Mouse (Mus musculus): ENCODE results near the gene Rab44. TPM values are rescaled to one million over a fixed set of nuclear protein-coding genes. Genes with fewer than 3 reads are reported as not detected.
A peak's percentile ranks its signal among the peaks of the same experiment; 100 is the strongest.
"Not testable (repeated sequence)": the region's sequence is repeated elsewhere in the genome, so short reads cannot be mapped to it uniquely, and the experiment has no call there.

Gene Rab44
- polyA plus RNA-seq, 1 experiment from 2014 or later = 0.26 TPM

- Histone ChIP-seq H3K36me3 (ENCODE audit: insufficient read depth, low read length) (no peaks in the 10 kb centered on the region), H3K27me3 (ENCODE audit: insufficient read depth, low read length) (peaks cover 4% of the 10 kb centered on the region; the same call in 1 of the 2 replicates), H3K9me3 (ENCODE audit: low read length) (no peaks in the 10 kb centered on the region), H3K27ac (ENCODE audit: low read length) (no peak overlapping the region), H3K4me3 (ENCODE audit: low read length) (no peak overlapping the region), H3K4me1 (ENCODE audit: insufficient read depth, low read length) (peaks cover 21% of the 10 kb centered on the region), H3K9ac (replicated peaks; ENCODE audit: low read length) (no peak overlapping the region), H3K4me2 (replicated peaks; ENCODE audit: low read depth, low read length) (no peak overlapping the region)
- 95% methylated on average over 24 of the region's 24 CpGs for WGBS
- no peak for ATAC-seq (ENCODE audit: low FRiP score, low TSS enrichment)
Measured at GRCm38 (mm10) chr17:29098291-29098690, 15.7 kb upstream of the Rab44 start.

- H3K4me1 ChIP-seq (ENCODE audit: insufficient read depth, low read length) = peaks cover 14% of the 10 kb centered on the region
- no peak overlapping the region for H3K9ac ChIP-seq (replicated peaks; ENCODE audit: low read length)
- 88% methylated on average over 8 of the region's 8 CpGs for WGBS
- H3K9me3 ChIP-seq (ENCODE audit: low read length) = no peaks in the 10 kb centered on the region
- H3K4me3 ChIP-seq (ENCODE audit: low read length) = no peak overlapping the region
- no peak overlapping the region for H3K27ac ChIP-seq (ENCODE audit: low read length)
- ATAC-seq (ENCODE audit: low FRiP score, low TSS enrichment) = no peak
- H3K27me3 ChIP-seq (ENCODE audit: insufficient read depth, low read length) = peaks cover 3% of the 10 kb centered on the region; the same call in 1 of the 2 replicates
- H3K36me3 ChIP-seq (ENCODE audit: insufficient read depth, low read length) = no peaks in the 10 kb centered on the region
- H3K4me2 ChIP-seq (replicated peaks; ENCODE audit: low read depth, low read length) = no peak overlapping the region
Measured at GRCm38 (mm10) chr17:29099076-29099475, 14.9 kb upstream of the Rab44 start.

GRCm38 (mm10) chr17:29100627-29101026 is 13.3 kb upstream of the Rab44 start:
- Histone ChIP-seq H3K36me3 (ENCODE audit: insufficient read depth, low read length) (no peaks in the 10 kb centered on the region), H3K4me2 (replicated peaks; ENCODE audit: low read depth, low read length) (no peak overlapping the region), H3K4me1 (ENCODE audit: insufficient read depth, low read length) (peaks cover 4% of the 10 kb centered on the region; the same call in 1 of the 2 replicates), H3K27me3 (ENCODE audit: insufficient read depth, low read length) (no peaks in the 10 kb centered on the region), H3K9me3 (ENCODE audit: low read length) (no peaks in the 10 kb centered on the region), H3K27ac (ENCODE audit: low read length) (no peak overlapping the region), H3K9ac (replicated peaks; ENCODE audit: low read length) (no peak overlapping the region), H3K4me3 (ENCODE audit: low read length) (no peak overlapping the region)
- ATAC-seq (ENCODE audit: low FRiP score, low TSS enrichment) = no peak
- WGBS = 88% methylated on average over 7 of the region's 7 CpGs

- H3K27ac ChIP-seq (ENCODE audit: low read length); H3K9ac ChIP-seq (replicated peaks; ENCODE audit: low read length); H3K9me3 ChIP-seq (ENCODE audit: low read length); H3K36me3 ChIP-seq (ENCODE audit: insufficient read depth, low read length); ATAC-seq (ENCODE audit: low FRiP score, low TSS enrichment); H3K4me2 ChIP-seq (replicated peaks; ENCODE audit: low read depth, low read length); H3K27me3 ChIP-seq (ENCODE audit: insufficient read depth, low read length); H3K4me3 ChIP-seq (ENCODE audit: low read length); H3K4me1 ChIP-seq (ENCODE audit: insufficient read depth, low read length): not testable (repeated sequence)
- WGBS = 88% methylated on average over 6 of the region's 6 CpGs
Measured at GRCm38 (mm10) chr17:29110356-29110755, 3.6 kb upstream of the Rab44 start.

GRCm38 (mm10) chr17:29111332-29111731 is 2.6 kb upstream of the Rab44 start:
- WGBS = 89% methylated on average over 5 of the region's 5 CpGs

GRCm38 (mm10) chr17:29116023-29116422 is 2.1 kb downstream of the Rab44 start:
- no peaks in the 10 kb centered on the region for H3K4me1 ChIP-seq (ENCODE audit: insufficient read depth, low read length)
- H3K36me3 ChIP-seq (ENCODE audit: insufficient read depth, low read length) = no peaks in the 10 kb centered on the region
- H3K4me2 ChIP-seq (replicated peaks; ENCODE audit: low read depth, low read length) = no peak overlapping the region
- H3K27me3 ChIP-seq (ENCODE audit: insufficient read depth, low read length) = no peaks in the 10 kb centered on the region
- H3K9ac ChIP-seq (replicated peaks; ENCODE audit: low read length) = no peak overlapping the region
- ATAC-seq (ENCODE audit: low FRiP score, low TSS enrichment) = no peak
- no peak overlapping the region for H3K4me3 ChIP-seq (ENCODE audit: low read length)
- H3K9me3 ChIP-seq (ENCODE audit: low read length) = no peaks in the 10 kb centered on the region
- H3K27ac ChIP-seq (ENCODE audit: low read length) = no peak overlapping the region
- WGBS = 78% methylated on average over 12 of the region's 12 CpGs

More at GRCm38 (mm10) chr17:29111332-29111731, 2.6 kb upstream of the Rab44 start:
- ATAC-seq (ENCODE audit: low FRiP score, low TSS enrichment) = no peak
- Histone ChIP-seq H3K9me3 (ENCODE audit: low read length) (no peaks in the 10 kb centered on the region), H3K27me3 (ENCODE audit: insufficient read depth, low read length) (no peaks in the 10 kb centered on the region), H3K4me1 (ENCODE audit: insufficient read depth, low read length) (no peaks in the 10 kb centered on the region), H3K36me3 (ENCODE audit: insufficient read depth, low read length) (no peaks in the 10 kb centered on the region), H3K4me2 (replicated peaks; ENCODE audit: low read depth, low read length) (no peak overlapping the region), H3K4me3 (ENCODE audit: low read length) (no peak overlapping the region), H3K9ac (replicated peaks; ENCODE audit: low read length) (no peak overlapping the region), H3K27ac (ENCODE audit: low read length) (no peak overlapping the region)

GRCm38 (mm10) chr17:29117006-29117648 is 3.2 kb downstream of the Rab44 start:
- no peak for ATAC-seq (ENCODE audit: low FRiP score, low TSS enrichment)
- Histone ChIP-seq H3K36me3 (ENCODE audit: insufficient read depth, low read length) (no peaks in the 10 kb centered on the region), H3K9me3 (ENCODE audit: low read length) (no peaks in the 10 kb centered on the region), H3K9ac (replicated peaks; ENCODE audit: low read length) (no peak overlapping the region), H3K4me1 (ENCODE audit: insufficient read depth, low read length) (no peaks in the 10 kb centered on the region), H3K4me2 (replicated peaks; ENCODE audit: low read depth, low read length) (no peak overlapping the region), H3K27ac (ENCODE audit: low read length) (no peak overlapping the region), H3K27me3 (ENCODE audit: insufficient read depth, low read length) (no peaks in the 10 kb centered on the region), H3K4me3 (ENCODE audit: low read length) (no peak overlapping the region)
- 74% methylated on average over 8 of the region's 8 CpGs for WGBS

- Histone ChIP-seq H3K27ac (ENCODE audit: low read length) (no peak overlapping the region), H3K4me1 (ENCODE audit: insufficient read depth, low read length) (peaks cover 7% of the 10 kb centered on the region), H3K4me3 (ENCODE audit: low read length) (no peak overlapping the region), H3K9me3 (ENCODE audit: low read length) (no peaks in the 10 kb centered on the region), H3K27me3 (ENCODE audit: insufficient read depth, low read length) (no peaks in the 10 kb centered on the region), H3K4me2 (replicated peaks; ENCODE audit: low read depth, low read length) (no peak overlapping the region), H3K36me3 (ENCODE audit: insufficient read depth, low read length) (no peaks in the 10 kb centered on the region), H3K9ac (replicated peaks; ENCODE audit: low read length) (no peak overlapping the region)
- no peak for ATAC-seq (ENCODE audit: low FRiP score, low TSS enrichment)
- 34% methylated on average over 5 of the region's 5 CpGs for WGBS
Measured at GRCm38 (mm10) chr17:29118057-29118456, 4.1 kb downstream of the Rab44 start.

- H3K9ac ChIP-seq (replicated peaks; ENCODE audit: low read length) = no peak overlapping the region
- no peaks in the 10 kb centered on the region for H3K9me3 ChIP-seq (ENCODE audit: low read length)
- no peak overlapping the region for H3K4me2 ChIP-seq (replicated peaks; ENCODE audit: low read depth, low read length)
- H3K27ac ChIP-seq (ENCODE audit: low read length) = no peak overlapping the region
- no peak overlapping the region for H3K4me3 ChIP-seq (ENCODE audit: low read length)
- WGBS = 59% methylated on average over 12 of the region's 12 CpGs
- H3K36me3 ChIP-seq (ENCODE audit: insufficient read depth, low read length) = no peaks in the 10 kb centered on the region
- H3K27me3 ChIP-seq (ENCODE audit: insufficient read depth, low read length) = no peaks in the 10 kb centered on the region
- no peak for ATAC-seq (ENCODE audit: low FRiP score, low TSS enrichment)
- peaks cover 16% of the 10 kb centered on the region for H3K4me1 ChIP-seq (ENCODE audit: insufficient read depth, low read length)
Measured at GRCm38 (mm10) chr17:29120666-29121065, 6.7 kb downstream of the Rab44 start.

GRCm38 (mm10) chr17:29122817-29123216 is 8.9 kb downstream of the Rab44 start:
- H3K27me3 ChIP-seq (ENCODE audit: insufficient read depth, low read length) = no peaks in the 10 kb centered on the region
- H3K9ac ChIP-seq (replicated peaks; ENCODE audit: low read length) = no peak overlapping the region
- no peak overlapping the region for H3K4me3 ChIP-seq (ENCODE audit: low read length)
- no peaks in the 10 kb centered on the region for H3K9me3 ChIP-seq (ENCODE audit: low read length)
- peak overlapping the region; percentile 78 for H3K27ac ChIP-seq (ENCODE audit: low read length)
- peak; percentile 68 for ATAC-seq (ENCODE audit: low FRiP score, low TSS enrichment)
- 54% methylated on average over 6 of the region's 6 CpGs for WGBS
- H3K36me3 ChIP-seq (ENCODE audit: insufficient read depth, low read length) = no peaks in the 10 kb centered on the region
- no peak overlapping the region for H3K4me2 ChIP-seq (replicated peaks; ENCODE audit: low read depth, low read length)
- H3K4me1 ChIP-seq (ENCODE audit: insufficient read depth, low read length) = peaks cover 16% of the 10 kb centered on the region
